ENCODE assay signal across 26 mouse cellular contexts in genomic region chrX:133650379-133650778, GRCm38 (mm10). TPM values are rescaled to one million over a fixed set of nuclear protein-coding genes. Genes with fewer than 3 reads are reported as not detected.
"Had no signal": no experiment of that assay in that cellular context is flagged by ENCODE, and none has a peak within 500 bp of the region (broad histone marks: within the 10 kb centered on the region; RNA-seq: fewer than 3 reads in every experiment).

No protein-coding gene starts in this region.

- H3K4me1 ChIP-seq: heart, embryonic 10.5 days; heart, embryonic 12.5 days; hindbrain, embryonic 10.5 days; hindbrain, embryonic 12.5 days; kidney, embryonic 15.5 days; limb, embryonic 15.5 days; liver, embryonic 13.5 days had no signal

- H3K4me2 ChIP-seq: heart, embryonic 12.5 days; hindbrain, embryonic 12.5 days; hindbrain, embryonic 14.5 days; kidney, embryonic 15.5 days; limb, embryonic 13.5 days; limb, embryonic 15.5 days; liver, embryonic 13.5 days had no signal

- H3K27ac ChIP-seq: gastrocnemius, adult 2 months; heart, embryonic 10.5 days; hindbrain, embryonic 10.5 days; hindbrain, embryonic 12.5 days; hindbrain, embryonic 14.5 days; kidney, embryonic 15.5 days; kidney, postnatal 0 days; limb, embryonic 13.5 days; limb, embryonic 15.5 days; liver, embryonic 13.5 days had no signal

- H3K36me3 ChIP-seq: heart, embryonic 10.5 days; heart, embryonic 12.5 days; hindbrain, embryonic 10.5 days; hindbrain, embryonic 12.5 days; kidney, embryonic 15.5 days; limb, embryonic 13.5 days; limb, embryonic 15.5 days; liver, embryonic 13.5 days had no signal

- ATAC-seq: hindbrain, embryonic 16.5 days; inflammation-experienced regulatory T-cells, adult 6 months had no signal

- H3K9ac ChIP-seq: heart, embryonic 12.5 days; hindbrain, embryonic 12.5 days; hindbrain, embryonic 14.5 days; kidney, embryonic 15.5 days; limb, embryonic 13.5 days; limb, embryonic 15.5 days; liver, embryonic 13.5 days had no signal

- H3K4me3 ChIP-seq: gastrocnemius, adult 2 months; heart, embryonic 10.5 days; heart, embryonic 12.5 days; hindbrain, embryonic 10.5 days; hindbrain, embryonic 12.5 days; kidney, embryonic 15.5 days; limb, embryonic 13.5 days; limb, embryonic 15.5 days; liver, embryonic 13.5 days had no signal

- DNase-seq: gastrocnemius, adult 2 months; gastrocnemius, postnatal 10 days; gastrocnemius, postnatal 25 days; heart, adult 18-20 months; heart, postnatal 10 days; heart, postnatal 4 days; kidney, adult 11 months; kidney, adult 2 months; kidney, adult 9 months; kidney, postnatal 14 days; kidney, postnatal 36 days; layer of hippocampus, adult 9-11 months; layer of hippocampus, postnatal 36 days; left cerebral cortex, postnatal 4 days; liver, embryonic 13.5 days had no signal

- H3K27me3 ChIP-seq: heart, embryonic 12.5 days; limb, embryonic 15.5 days; liver, embryonic 13.5 days had no signal

- H3K9me3 ChIP-seq: heart, embryonic 10.5 days; heart, embryonic 12.5 days; hindbrain, embryonic 10.5 days; hindbrain, embryonic 12.5 days; kidney, embryonic 15.5 days; limb, embryonic 13.5 days; limb, embryonic 15.5 days; liver, embryonic 13.5 days had no signal

RNA-seq across cellular contexts. Expression of gene Pcdh19, which starts 38.4 kb away (rescaled TPM):
- polyA plus RNA-seq: inflammation-experienced regulatory T-cells, adult 6 months had no signal
